Mouse (Mus musculus) lung, embryonic 16.5 days (tissue): ENCODE measurements around the gene Meltf. TPM values are rescaled to one million over a fixed set of nuclear protein-coding genes. Genes with fewer than 3 reads are reported as not detected.
A peak's percentile ranks its signal among the peaks of the same experiment; 100 is the strongest.

Source experiments
- ATAC-seq: fragments of 200-750 bp; cut with Nextera tagmentation; 2 replicates; pipeline ENCODE4 v1.8.0; 2017; ENCODE audit warnings: low read depth, mild to moderate bottlenecking, moderate library complexity
- H3K27ac ChIP-seq: fragments of 300-500 bp; sonication (generic); 2 replicates; pipeline ENCODE4 v1.5.1; 2014; ENCODE audit warnings: mild to moderate bottlenecking, control low read depth, low read length
- H3K27me3 ChIP-seq: fragments of 300-500 bp; sonication (generic); 2 replicates; pipeline ENCODE4 v1.6.1; 2014; ENCODE audit warnings: low read depth, low read length, mixed read lengths; ENCODE audit not compliant: control insufficient read depth, insufficient read depth
- H3K36me3 ChIP-seq: fragments of 300-500 bp; sonication (generic); 2 replicates; pipeline ENCODE4 v1.6.1; 2014; ENCODE audit warnings: low read length; ENCODE audit not compliant: control insufficient read depth, insufficient read depth
- H3K4me1 ChIP-seq: fragments of 300-500 bp; sonication (generic); replicated peaks from 2 replicates; pipeline ENCODE4 v1.6.1; 2014; ENCODE audit warnings: low read length, mixed read lengths; ENCODE audit not compliant: control insufficient read depth, insufficient read depth
- H3K4me2 ChIP-seq: fragments of 300-500 bp; sonication (generic); 2 replicates; pipeline ENCODE4 v1.6.1; 2014; ENCODE audit warnings: low read depth, low read length, control low read depth
- H3K4me3 ChIP-seq: fragments of 300-500 bp; sonication (generic); 2 replicates; pipeline ENCODE4 v1.5.1; 2014; ENCODE audit warnings: mild to moderate bottlenecking, low read length, control low read depth
- H3K9ac ChIP-seq: fragments of 300-500 bp; sonication (generic); 2 replicates; pipeline ENCODE4 v1.6.1; 2014; ENCODE audit warnings: low read length, control low read depth
- H3K9me3 ChIP-seq: fragments of 300-500 bp; sonication (generic); 2 replicates; pipeline ENCODE4 v1.6.1; 2016; ENCODE audit warnings: low read length; ENCODE audit not compliant: control insufficient read depth
- WGBS: fragments of 180-500 bp; shearing (Covaris S2); extraction: QIAGEN DNeasy Blood & Tissue Kit; methylation state at CpG from one replicate; pipeline ENCODE4 v1.1.7; 2014; 5-methylcytosine and 5-hydroxymethylcytosine counted together
- polyA plus RNA-seq: library from polyadenylated mRNA; unstranded; fragments of >200 nt; fragmentation: Nextera tagmentation; extraction: Ambion mirVana; gene quantifications from 2 replicates; pipeline ENCODE4 v1.2.1, GENCODE M21; 2015

Meltf gene
- polyA plus RNA-seq, 1 experiment from 2014 or later, result 0.13 TPM

DNA sequence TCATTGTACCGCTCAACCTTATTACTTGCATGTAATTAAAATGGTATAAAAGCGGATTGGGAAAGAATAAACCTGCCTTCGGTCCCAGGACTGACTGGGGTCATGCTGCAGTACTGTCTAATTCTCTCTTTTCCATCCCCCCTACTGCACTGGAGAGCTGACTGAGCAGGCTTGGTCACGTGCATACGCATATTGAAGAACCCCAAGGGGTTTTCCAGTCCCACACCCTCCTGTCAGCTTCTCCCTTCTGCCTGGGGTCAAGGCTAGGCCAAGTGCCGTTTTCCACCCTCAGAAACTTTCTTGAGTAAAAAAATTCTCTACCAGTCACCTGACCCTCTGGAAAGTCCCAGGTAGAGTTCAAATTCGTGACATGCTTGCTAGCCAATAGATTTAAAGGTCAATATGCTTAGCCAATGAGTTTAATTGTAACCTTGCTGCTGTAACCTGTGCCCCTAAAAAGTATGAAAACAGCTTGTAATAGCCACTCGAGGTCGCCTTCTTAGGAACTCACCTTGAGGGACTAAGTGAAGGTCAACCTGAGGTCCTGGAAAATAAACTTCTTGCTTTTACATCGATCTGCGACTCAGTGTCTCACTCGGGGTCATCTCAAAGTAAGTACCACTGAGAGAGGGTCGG lies 48.1 kb downstream of the Meltf start:
- H3K4me3 ChIP-seq, result no peak overlapping the region
- H3K36me3 ChIP-seq, result no peaks in the 10 kb centered on the region
- H3K4me2 ChIP-seq, result no peak overlapping the region
- 74% methylated on average over 13 of the region's 13 CpGs for WGBS
- H3K9ac ChIP-seq, result no peak overlapping the region
- ATAC-seq, result no peak
- H3K4me1 ChIP-seq, result no peaks in the 10 kb centered on the region
- H3K27ac ChIP-seq, result no peak overlapping the region
- H3K27me3 ChIP-seq, result no peaks in the 10 kb centered on the region
- H3K9me3 ChIP-seq, result no peaks in the 10 kb centered on the region

DNA sequence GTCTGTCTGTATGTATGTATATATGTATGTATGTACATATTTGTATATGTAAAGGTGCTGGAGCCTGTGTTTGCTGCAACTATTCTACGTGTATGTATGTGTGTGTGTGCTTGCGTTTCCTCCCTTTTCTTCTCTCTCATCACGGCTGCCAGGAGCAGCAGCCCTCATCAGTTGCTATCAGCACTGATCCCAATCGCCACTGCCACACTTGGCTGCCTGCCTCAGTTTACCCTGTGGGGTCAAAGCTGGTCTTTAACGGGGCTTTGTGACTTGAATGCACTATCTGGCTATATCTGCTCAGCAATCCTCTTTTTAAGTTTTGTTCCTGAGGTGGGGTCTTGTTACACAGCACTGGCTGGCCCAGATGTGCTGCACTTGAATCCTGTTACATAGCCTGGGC lies 48.8 kb downstream of the Meltf start:
- Histone ChIP-seq H3K27me3 (no peaks in the 10 kb centered on the region), H3K9ac (no peak overlapping the region), H3K9me3 (no peaks in the 10 kb centered on the region), H3K4me3 (no peak overlapping the region), H3K36me3 (no peaks in the 10 kb centered on the region), H3K27ac (no peak overlapping the region), H3K4me1 (no peaks in the 10 kb centered on the region), H3K4me2 (no peak overlapping the region)
- 76% methylated on average over 5 of the region's 5 CpGs for WGBS
- ATAC-seq, result no peak

DNA sequence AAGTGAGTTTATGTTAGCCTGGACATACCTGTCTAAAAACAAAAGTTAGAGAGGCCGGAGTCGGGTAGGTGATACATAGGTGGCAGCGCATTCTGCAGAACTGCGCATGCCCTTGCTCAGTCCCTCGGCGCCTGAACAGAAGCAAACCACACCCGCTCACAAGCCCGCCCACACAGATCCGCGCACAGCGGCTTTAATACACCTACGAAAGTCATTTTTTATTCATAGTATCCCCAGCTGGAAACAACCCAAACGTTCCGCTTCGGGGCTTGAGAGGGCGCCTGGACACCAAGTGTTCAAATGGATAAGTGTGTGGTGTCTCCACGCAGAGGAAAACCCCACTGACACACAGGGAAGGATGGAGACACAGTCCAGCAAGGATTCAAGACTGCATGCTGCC lies 52.7 kb downstream of the Meltf start:
- 50% methylated on average over 17 of the region's 17 CpGs for WGBS

DNA sequence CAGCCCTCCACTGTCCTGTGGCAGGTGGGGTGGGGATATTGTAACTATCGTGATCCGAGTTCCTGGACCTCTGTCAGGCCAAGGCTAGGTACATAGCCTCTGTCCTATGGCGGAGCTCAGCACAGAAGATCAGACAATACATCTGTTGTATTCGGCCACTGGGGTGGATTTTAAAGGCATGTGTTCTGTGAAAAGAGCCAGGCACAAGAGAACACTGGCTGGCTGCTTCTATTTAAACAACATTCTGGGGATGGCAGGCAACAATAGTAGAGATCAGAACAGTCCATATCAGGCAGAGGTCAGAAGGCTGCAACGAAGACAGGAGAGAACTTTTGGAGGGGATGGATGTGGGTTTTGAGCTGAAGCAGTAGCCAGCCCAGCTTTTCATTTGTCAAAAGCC lies 53.6 kb downstream of the Meltf start:
- ATAC-seq, result no peak
- peaks cover 6% of the 10 kb centered on the region for H3K4me1 ChIP-seq
- H3K27ac ChIP-seq, result no peak overlapping the region
- H3K9ac ChIP-seq, result peak overlapping the region; percentile 68; the same call in 1 of the 2 replicates
- peak overlapping the region; percentile 91 for H3K4me2 ChIP-seq
- WGBS, result 67% methylated on average over 5 of the region's 5 CpGs
- H3K9me3 ChIP-seq, result 0 out of 2 replicates have a peak, but pooled peaks cover 4% of the 10 kb centered on the region
- H3K4me3 ChIP-seq, result no peak overlapping the region
- no peaks in the 10 kb centered on the region for H3K36me3 ChIP-seq
- peaks cover 29% of the 10 kb centered on the region for H3K27me3 ChIP-seq

More for the DNA sequence above, 52.7 kb downstream of the Meltf start:
- peaks cover 6% of the 10 kb centered on the region for H3K4me1 ChIP-seq
- no peaks in the 10 kb centered on the region for H3K9me3 ChIP-seq
- H3K4me3 ChIP-seq, result no peak overlapping the region
- H3K36me3 ChIP-seq, result no peaks in the 10 kb centered on the region
- peaks cover 29% of the 10 kb centered on the region for H3K27me3 ChIP-seq
- H3K4me2 ChIP-seq, result no peak overlapping the region
- no peak for ATAC-seq
- H3K9ac ChIP-seq, result no peak overlapping the region
- no peak overlapping the region for H3K27ac ChIP-seq

DNA sequence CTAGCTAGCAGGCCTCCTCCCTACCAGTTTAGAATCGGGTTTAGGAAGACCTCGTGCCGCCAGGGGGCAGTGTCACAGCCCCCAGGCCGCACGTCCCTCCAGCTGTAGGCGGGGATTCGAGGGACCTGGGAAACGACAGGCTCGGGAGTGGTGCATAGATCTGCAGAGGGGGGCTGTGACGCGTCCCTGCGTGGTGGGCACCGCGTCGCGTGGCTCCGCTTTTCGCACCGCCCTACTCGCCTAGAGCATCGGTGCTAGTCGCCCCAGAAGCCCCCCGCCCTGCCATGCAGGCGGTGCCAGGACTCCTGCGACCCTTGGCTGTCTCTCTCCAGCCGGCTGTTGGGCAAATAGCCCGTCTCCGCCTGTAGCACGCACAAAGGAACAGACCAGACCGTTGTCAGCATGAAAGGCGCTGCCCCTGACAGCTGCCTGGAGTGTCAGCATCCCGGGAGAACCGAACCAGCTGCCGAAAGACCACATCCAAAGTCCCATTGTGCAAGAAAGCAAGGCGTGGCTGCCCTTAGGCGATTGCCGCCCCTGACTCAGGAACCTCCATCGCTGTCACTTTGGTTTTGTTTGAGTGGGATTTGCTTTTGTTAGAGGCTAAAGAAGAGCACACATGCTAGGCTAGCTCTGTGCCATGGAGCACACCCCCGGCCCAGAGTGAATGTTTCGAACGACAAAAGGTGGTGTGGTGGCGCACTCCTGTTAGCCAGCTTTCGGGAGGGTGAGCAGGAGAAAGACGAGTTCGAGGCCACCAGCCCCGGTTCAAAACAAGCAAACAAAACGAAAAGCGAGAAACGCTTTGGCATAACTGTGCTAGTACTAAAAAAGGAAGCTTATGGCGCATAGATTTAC lies 54.5 kb downstream of the Meltf start:
- Histone ChIP-seq H3K27ac (peak overlapping the region; percentile 19; the same call in 1 of the 2 replicates), H3K4me1 (peaks cover 6% of the 10 kb centered on the region), H3K4me2 (peak overlapping the region; percentile 91), H3K9ac (peak overlapping the region; percentile 68), H3K36me3 (no peaks in the 10 kb centered on the region), H3K4me3 (peak overlapping the region; percentile 61), H3K27me3 (peaks cover 29% of the 10 kb centered on the region), H3K9me3 (0 out of 2 replicates have a peak, but pooled peaks cover 4% of the 10 kb centered on the region)
- peak; percentile 94 for ATAC-seq
- under 1% methylated on average over 49 of the region's 50 CpGs for WGBS

DNA sequence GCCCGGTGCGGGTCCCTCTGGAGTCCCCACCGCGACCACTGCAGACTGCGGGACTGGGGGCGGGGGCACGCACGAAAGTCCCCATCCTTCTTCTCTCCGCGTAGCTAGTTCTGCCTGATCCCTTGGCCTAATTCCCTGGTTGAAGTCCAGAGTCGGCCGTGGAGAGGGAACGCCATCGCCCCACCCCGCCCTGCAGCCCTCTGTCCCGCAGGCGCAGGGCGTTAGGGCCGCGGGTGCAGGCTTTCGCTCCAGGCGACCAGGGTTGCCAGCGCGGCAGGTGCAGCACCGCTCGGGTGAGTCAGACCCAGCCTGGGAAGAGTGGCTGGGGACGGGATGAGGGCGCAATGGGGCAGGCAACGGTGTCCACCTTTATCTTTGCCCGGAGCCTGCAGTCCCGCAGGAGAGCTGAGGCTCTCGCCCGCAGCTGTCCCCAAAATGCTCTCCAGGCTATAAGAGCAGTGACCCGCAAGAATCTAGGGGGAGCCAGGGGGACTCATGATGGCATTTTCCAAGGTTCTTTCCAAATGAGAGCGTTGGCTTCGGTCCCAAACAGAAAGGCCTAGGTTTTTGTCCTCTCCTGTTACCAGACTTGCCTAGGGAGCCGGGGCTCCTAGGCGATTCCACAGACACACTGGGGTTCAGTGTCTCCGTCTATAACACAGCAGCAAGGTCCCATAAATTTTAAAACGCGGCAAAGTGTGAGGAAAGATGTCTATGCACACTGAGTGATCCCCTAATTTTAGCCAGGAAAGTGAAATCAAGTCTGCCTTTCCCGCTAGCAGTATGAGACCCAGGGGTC lies 55.3 kb downstream of the Meltf start, which contains the start of gene Pigz:
Gene Pigz (plus strand): TSS at position 101 of the 799 bp plus-strand sequence.
- H3K27ac ChIP-seq, result peak within 1 kb of the TSS; percentile 19; the same call in 1 of the 2 replicates

DNA sequence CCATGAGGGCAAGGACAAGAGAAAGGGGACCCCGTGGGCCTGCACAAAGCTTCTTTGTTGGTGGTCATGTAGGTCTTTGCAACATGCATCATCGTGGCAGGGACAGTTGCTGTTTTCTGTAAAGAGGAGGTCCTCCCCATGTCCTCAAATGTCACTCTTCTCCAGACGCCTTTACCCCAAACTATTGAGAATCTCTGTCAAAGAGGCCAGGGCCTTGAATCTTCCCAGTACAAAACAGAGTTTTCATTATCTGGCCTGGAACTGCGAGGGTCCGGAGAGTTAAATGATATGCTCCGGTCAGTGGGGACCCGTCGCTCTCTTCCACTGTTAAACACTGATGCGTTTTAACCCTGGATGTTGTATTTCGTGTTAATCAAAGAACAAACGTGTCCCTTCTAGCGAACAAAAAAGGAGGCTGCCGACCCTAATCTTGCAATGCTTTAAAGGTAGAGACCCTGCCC lies 56.0 kb downstream of the Meltf start:
- Histone ChIP-seq H3K4me3 (no peak overlapping the region), H3K9me3 (0 out of 2 replicates have a peak, but pooled peaks cover 4% of the 10 kb centered on the region), H3K4me1 (peaks cover 6% of the 10 kb centered on the region), H3K9ac (no peak overlapping the region; the same call in 1 of the 2 replicates), H3K4me2 (peak overlapping the region; percentile 43), H3K27ac (no peak overlapping the region), H3K27me3 (peaks cover 29% of the 10 kb centered on the region), H3K36me3 (no peaks in the 10 kb centered on the region)
- 25% methylated on average over 13 of the region's 13 CpGs for WGBS
- no peak for ATAC-seq

More for the DNA sequence above, 55.3 kb downstream of the Meltf start, which contains the start of gene Pigz:
- H3K4me2 ChIP-seq, result peak within 1 kb of the TSS; percentile 91
- H3K36me3 ChIP-seq, result no peaks in the 10 kb centered on the region
- peak within 1 kb of the TSS; percentile 61 for H3K4me3 ChIP-seq
- peak; percentile 11; the same call in 1 of the 2 replicates for ATAC-seq
- H3K27me3 ChIP-seq, result peaks cover 29% of the 10 kb centered on the region
- peaks cover 6% of the 10 kb centered on the region for H3K4me1 ChIP-seq
- H3K9me3 ChIP-seq, result 0 out of 2 replicates have a peak, but pooled peaks cover 4% of the 10 kb centered on the region
- peak within 1 kb of the TSS; percentile 68 for H3K9ac ChIP-seq
- 8% methylated on average over 42 of the region's 42 CpGs for WGBS

DNA sequence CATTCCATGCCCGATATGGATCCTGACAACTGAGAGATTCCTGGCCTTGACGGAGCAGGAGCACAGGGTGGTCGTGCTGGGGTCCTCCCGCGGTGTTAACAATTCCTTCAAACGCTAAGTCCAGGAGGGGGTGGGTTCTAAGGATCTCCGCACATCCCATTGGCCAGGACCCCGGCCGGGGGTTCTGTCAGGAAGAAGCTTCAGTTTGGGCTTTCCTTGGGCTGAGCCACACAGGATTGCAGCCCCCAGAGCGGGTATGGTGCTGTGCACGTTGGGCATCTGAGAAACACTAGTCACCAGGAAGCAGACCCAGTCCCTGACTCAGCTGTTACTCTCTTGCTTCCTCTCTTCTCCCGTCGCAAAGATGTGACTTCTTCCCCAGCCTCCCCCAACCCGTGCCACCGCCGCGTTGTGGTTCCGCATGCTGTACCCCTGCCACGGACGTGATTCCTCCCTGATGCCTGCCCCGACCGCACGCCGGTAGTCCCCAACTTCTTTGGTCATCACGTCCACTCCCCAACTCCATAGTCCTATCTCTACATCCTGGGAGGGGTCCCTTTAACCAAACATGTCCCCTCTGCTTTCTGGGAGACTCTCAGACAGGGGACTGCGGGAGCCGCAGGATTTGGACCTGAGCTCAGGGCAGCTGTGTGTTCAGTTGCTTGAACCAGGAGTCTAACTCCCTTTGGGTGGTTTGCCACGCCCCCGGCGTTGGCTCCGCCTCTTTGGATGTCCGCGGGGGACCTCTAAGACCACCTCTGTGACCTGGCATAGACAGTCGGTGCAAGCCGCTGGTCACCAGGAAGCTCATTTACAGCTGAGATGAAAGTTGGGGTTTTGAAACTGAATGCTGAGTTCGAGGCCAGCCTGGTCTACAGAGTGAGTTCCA lies 56.7 kb downstream of the Meltf start:
- 5% methylated on average over 36 of the region's 36 CpGs for WGBS
- H3K27me3 ChIP-seq, result peaks cover 29% of the 10 kb centered on the region
- H3K4me2 ChIP-seq, result peak overlapping the region; percentile 43
- peak overlapping the region; percentile 10 for H3K4me3 ChIP-seq
- H3K4me1 ChIP-seq, result peaks cover 6% of the 10 kb centered on the region
- no peak overlapping the region for H3K27ac ChIP-seq
- no peak for ATAC-seq
- no peaks in the 10 kb centered on the region for H3K36me3 ChIP-seq
- H3K9me3 ChIP-seq, result 0 out of 2 replicates have a peak, but pooled peaks cover 4% of the 10 kb centered on the region
- peak overlapping the region; percentile 1; the same call in 1 of the 2 replicates for H3K9ac ChIP-seq
